Mouse (Mus musculus): ENCODE measurements around the gene Slc37a1.

DNA sequence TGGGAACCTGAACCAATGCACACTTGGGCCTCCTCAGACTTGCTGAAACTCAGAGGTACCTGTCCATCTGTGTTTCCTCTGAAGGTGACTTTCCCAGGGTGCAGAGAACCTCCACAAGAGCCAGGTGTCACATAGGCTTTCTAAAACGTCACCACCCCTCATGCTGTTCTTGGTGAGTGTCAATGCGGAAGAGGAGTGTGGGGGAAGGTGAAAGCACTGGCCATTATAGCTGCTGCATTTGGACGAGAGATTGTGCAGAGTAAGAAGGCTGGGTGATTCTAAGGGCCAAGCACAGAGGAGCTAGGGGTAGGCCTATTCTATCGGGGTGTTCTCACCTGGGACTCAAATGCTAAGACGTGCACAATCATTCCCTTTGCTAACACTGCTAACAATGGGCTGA, 32.6 kb upstream of the Slc37a1 start:
- TF ChIP-seq GATA1 (IDR thresholded peaks at IDR 0.05; ENCODE audit: borderline replicate concordance, low read length): no peak
- TF ChIP-seq FLI1 (IDR thresholded peaks at IDR 0.05; ENCODE audit: low read length): no peak

Data from megakaryocyte, embryonic 14.5 days (primary cell).